Mouse (Mus musculus) heart, embryonic 15.5 days (tissue): ENCODE results near the gene Cntnap5a. TPM values are rescaled to one million over a fixed set of nuclear protein-coding genes. Genes with fewer than 3 reads are reported as not detected.
"Not testable (repeated sequence)": the region's sequence is repeated elsewhere in the genome, so short reads cannot be mapped to it uniquely, and the experiment has no call there.

Source experiments
- ATAC-seq: fragments of 200-750 bp; cut with Nextera tagmentation; replicated peaks from 2 replicates; pipeline ENCODE4 v1.8.0; 2017; ENCODE audit warnings: low read depth, moderate TSS enrichment; ENCODE audit not compliant: insufficient number of reproducible peaks, insufficient read depth, low FRiP score
- H3K27ac ChIP-seq: fragments of 300-500 bp; sonication (generic); 2 replicates; pipeline ENCODE4 v1.5.1; 2015; ENCODE audit warnings: mild to moderate bottlenecking, inconsistent platforms
- H3K27me3 ChIP-seq: fragments of 300-500 bp; sonication (generic); 2 replicates; pipeline ENCODE4 v1.6.1; 2015; ENCODE audit warnings: inconsistent platforms
- H3K36me3 ChIP-seq: fragments of 300-500 bp; sonication (generic); 2 replicates; pipeline ENCODE4 v1.6.1; 2015; ENCODE audit warnings: mild to moderate bottlenecking, inconsistent platforms
- H3K4me1 ChIP-seq: fragments of 300-500 bp; sonication (generic); replicated peaks from 2 replicates; pipeline ENCODE4 v1.6.1; 2015; ENCODE audit warnings: inconsistent platforms
- H3K4me2 ChIP-seq: fragments of 300-500 bp; sonication (generic); 2 replicates; pipeline ENCODE4 v1.6.1; 2015; ENCODE audit warnings: inconsistent platforms, mild to moderate bottlenecking, moderate library complexity
- H3K4me3 ChIP-seq: fragments of 300-500 bp; sonication (generic); 2 replicates; pipeline ENCODE4 v1.5.1; 2015; ENCODE audit warnings: mild to moderate bottlenecking, inconsistent platforms
- H3K9ac ChIP-seq: fragments of 300-500 bp; sonication (generic); 2 replicates; pipeline ENCODE4 v1.6.1; 2015; ENCODE audit warnings: mild to moderate bottlenecking, inconsistent platforms
- H3K9me3 ChIP-seq: fragments of 300-500 bp; sonication (generic); replicated peaks from 2 replicates; pipeline ENCODE4 v1.6.1; 2016; ENCODE audit warnings: inconsistent platforms
- WGBS: fragments of 180-500 bp; shearing (Covaris S2); methylation state at CpG from one replicate; pipeline ENCODE4 v1.1.7; 2015; ENCODE audit warnings: mixed read lengths; 5-methylcytosine and 5-hydroxymethylcytosine counted together
- polyA plus RNA-seq: library from polyadenylated mRNA; unstranded; fragments of >200 nt; fragmentation: Nextera tagmentation; extraction: Ambion mirVana; gene quantifications from 2 replicates; pipeline ENCODE4 v1.2.1, GENCODE M21; 2015

The Cntnap5a gene
- polyA plus RNA-seq, 1 experiment from 2014 or later: not detected

DNA sequence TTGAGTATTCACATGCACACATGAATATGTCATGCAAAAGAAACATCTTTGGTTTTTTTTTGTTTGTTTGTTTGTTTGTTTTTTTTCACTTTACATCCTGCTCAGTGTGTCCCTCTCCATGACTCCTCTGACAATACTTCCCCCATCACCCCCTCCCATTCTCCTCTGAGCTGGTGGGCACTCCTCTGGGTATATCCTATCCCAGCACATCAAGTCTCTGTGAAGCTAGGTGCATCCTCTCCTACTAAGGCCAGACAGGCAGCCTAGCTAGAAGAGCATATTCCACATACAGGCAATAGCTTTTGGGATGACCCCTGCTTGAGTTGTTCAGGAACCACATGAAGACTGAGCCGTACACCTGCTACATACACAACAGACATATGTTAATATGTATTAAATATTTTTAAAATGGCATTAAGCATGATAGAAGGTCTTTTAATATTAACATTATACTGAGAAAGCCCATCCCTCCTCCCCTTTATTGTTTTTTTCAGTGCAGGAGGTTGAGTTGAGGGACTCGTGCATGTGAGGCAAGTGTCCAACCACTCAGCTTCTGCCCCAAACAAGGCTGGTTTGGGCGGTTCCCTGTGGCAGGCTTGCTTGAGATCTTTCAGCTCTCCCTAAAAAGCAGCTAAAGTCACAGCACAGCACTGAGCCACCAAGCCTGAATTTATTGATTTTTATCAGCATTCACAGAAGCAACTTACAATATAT is 422.6 kb downstream of the Cntnap5a start:
- Histone ChIP-seq H3K4me2 (no peak overlapping the region), H3K36me3 (no peaks in the 10 kb centered on the region), H3K4me3 (no peak overlapping the region), H3K27me3 (no peaks in the 10 kb centered on the region), H3K4me1 (no peaks in the 10 kb centered on the region), H3K9ac (no peak overlapping the region), H3K27ac (no peak overlapping the region), H3K9me3 (no peaks in the 10 kb centered on the region)
- 76% methylated on average over 3 of the region's 3 CpGs for WGBS
- no peak for ATAC-seq

DNA sequence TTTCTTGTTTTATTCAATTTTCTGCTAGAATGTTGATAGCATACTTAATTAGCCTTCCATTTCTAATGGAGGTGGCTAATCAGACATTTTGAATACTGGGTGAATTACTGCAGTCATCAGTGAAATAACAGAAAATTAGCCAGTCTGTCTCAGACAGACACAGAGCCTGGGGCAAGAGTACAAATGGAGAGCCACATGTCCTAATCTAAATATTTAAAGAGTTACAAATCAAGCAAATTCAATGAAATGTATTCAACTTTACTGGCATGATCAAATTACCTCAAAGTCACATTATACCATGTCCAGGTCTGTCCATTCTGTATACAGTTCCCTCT is 423.1 kb downstream of the Cntnap5a start:
- ATAC-seq: no peak
- Histone ChIP-seq H3K4me2 (no peak overlapping the region), H3K9me3 (no peaks in the 10 kb centered on the region), H3K9ac (no peak overlapping the region), H3K36me3 (no peaks in the 10 kb centered on the region), H3K27ac (no peak overlapping the region), H3K27me3 (no peaks in the 10 kb centered on the region), H3K4me3 (no peak overlapping the region), H3K4me1 (no peaks in the 10 kb centered on the region)

- Histone ChIP-seq H3K9ac (no peak overlapping the region), H3K9me3 (no peaks in the 10 kb centered on the region), H3K36me3 (no peaks in the 10 kb centered on the region), H3K4me1 (no peaks in the 10 kb centered on the region), H3K27me3 (no peaks in the 10 kb centered on the region), H3K27ac (no peak overlapping the region), H3K4me3 (no peak overlapping the region), H3K4me2 (no peak overlapping the region)
- ATAC-seq: no peak
These were observed 423.8 kb downstream of the Cntnap5a start for GRCm38 (mm10) chr1:116108381-116108780.

- Histone ChIP-seq H3K4me1 (no peaks in the 10 kb centered on the region), H3K9ac (no peak overlapping the region), H3K9me3 (no peaks in the 10 kb centered on the region), H3K36me3 (no peaks in the 10 kb centered on the region), H3K27me3 (no peaks in the 10 kb centered on the region), H3K27ac (no peak overlapping the region), H3K4me2 (no peak overlapping the region), H3K4me3 (no peak overlapping the region)
- 53% methylated on average over 1 of the region's 1 CpGs for WGBS
- no peak for ATAC-seq
These were observed 441.2 kb downstream of the Cntnap5a start for GRCm38 (mm10) chr1:116125767-116126166.

GRCm38 (mm10) chr1:116127085-116127484 is 442.5 kb downstream of the Cntnap5a start:
- 70% methylated on average over 2 of the region's 2 CpGs for WGBS

GRCm38 (mm10) chr1:116128450-116129246 is 444.1 kb downstream of the Cntnap5a start:
- ATAC-seq: no peak

More at GRCm38 (mm10) chr1:116127085-116127484, 442.5 kb downstream of the Cntnap5a start:
- no peaks in the 10 kb centered on the region for H3K9me3 ChIP-seq
- H3K4me1 ChIP-seq: no peaks in the 10 kb centered on the region
- no peak for ATAC-seq
- no peaks in the 10 kb centered on the region for H3K27me3 ChIP-seq
- no peak overlapping the region for H3K4me3 ChIP-seq
- H3K9ac ChIP-seq: no peak overlapping the region
- H3K27ac ChIP-seq: no peak overlapping the region
- no peaks in the 10 kb centered on the region for H3K36me3 ChIP-seq
- H3K4me2 ChIP-seq: no peak overlapping the region

DNA sequence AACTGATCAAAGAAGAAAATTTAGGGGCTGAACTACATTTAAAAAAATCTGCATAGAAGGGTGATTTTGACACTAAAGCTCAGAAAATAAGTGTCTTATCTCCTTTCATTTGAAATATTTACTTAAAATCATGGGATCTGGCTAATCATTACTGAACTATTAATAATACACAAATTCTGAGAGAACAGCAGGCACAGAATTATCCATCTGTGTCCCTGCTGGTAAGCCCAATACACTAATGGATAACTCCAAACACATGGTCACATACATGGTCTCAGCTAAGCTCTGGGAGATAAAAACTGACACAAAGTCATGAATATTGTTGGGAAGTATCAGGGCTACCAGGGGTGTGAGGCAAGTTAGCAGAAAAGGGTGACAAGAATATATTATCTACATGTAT is 447.9 kb downstream of the Cntnap5a start:
- Histone ChIP-seq H3K4me3 (no peak overlapping the region), H3K4me1 (no peaks in the 10 kb centered on the region), H3K9me3 (no peaks in the 10 kb centered on the region), H3K27ac (no peak overlapping the region), H3K36me3 (no peaks in the 10 kb centered on the region), H3K4me2 (no peak overlapping the region), H3K27me3 (no peaks in the 10 kb centered on the region), H3K9ac (no peak overlapping the region)
- no peak for ATAC-seq

More at GRCm38 (mm10) chr1:116128450-116129246, 444.1 kb downstream of the Cntnap5a start:
- no peak overlapping the region for H3K4me2 ChIP-seq
- H3K4me1 ChIP-seq: no peaks in the 10 kb centered on the region
- H3K27ac ChIP-seq: no peak overlapping the region
- no peak overlapping the region for H3K4me3 ChIP-seq
- no peak overlapping the region for H3K9ac ChIP-seq
- H3K9me3 ChIP-seq: no peaks in the 10 kb centered on the region
- H3K36me3 ChIP-seq: no peaks in the 10 kb centered on the region
- no peaks in the 10 kb centered on the region for H3K27me3 ChIP-seq
- WGBS: 49% methylated on average over 1 of the region's 1 CpGs

- H3K4me2 ChIP-seq: no peak overlapping the region
- H3K27me3 ChIP-seq: no peaks in the 10 kb centered on the region
- H3K36me3 ChIP-seq: no peaks in the 10 kb centered on the region
- no peak overlapping the region for H3K4me3 ChIP-seq
- no peak overlapping the region for H3K27ac ChIP-seq
- H3K9ac ChIP-seq: no peak overlapping the region
- no peak for ATAC-seq
- no peaks in the 10 kb centered on the region for H3K4me1 ChIP-seq
- H3K9me3 ChIP-seq: no peaks in the 10 kb centered on the region
These were observed 465.3 kb downstream of the Cntnap5a start for GRCm38 (mm10) chr1:116149764-116150369.

GRCm38 (mm10) chr1:116184471-116184870 is 499.9 kb downstream of the Cntnap5a start:
- Histone ChIP-seq H3K36me3 (no peaks in the 10 kb centered on the region), H3K27me3 (no peaks in the 10 kb centered on the region), H3K4me1 (no peaks in the 10 kb centered on the region), H3K9ac (no peak overlapping the region), H3K27ac (no peak overlapping the region), H3K9me3 (no peaks in the 10 kb centered on the region), H3K4me3 (no peak overlapping the region), H3K4me2 (no peak overlapping the region)
- no peak for ATAC-seq
- WGBS: 74% methylated on average over 2 of the region's 2 CpGs

DNA sequence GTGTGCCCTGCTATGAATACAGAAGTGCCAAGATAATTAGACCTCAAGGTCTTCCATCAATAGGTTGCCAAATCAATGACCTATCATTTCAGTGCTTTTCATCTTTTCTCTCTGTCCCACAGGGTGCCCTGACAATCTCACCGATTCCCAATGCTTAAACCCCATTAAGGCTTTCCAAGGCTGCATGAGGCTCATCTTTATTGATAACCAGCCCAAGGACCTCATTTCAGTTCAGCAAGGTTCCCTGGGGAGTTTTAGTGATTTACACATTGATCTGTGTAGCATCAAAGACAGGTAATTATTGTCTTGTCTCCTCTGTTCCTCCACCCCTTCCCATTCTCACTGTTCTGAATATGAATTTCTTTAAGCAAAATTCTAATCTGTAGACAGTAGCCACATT is 503.6 kb downstream of the Cntnap5a start:
- H3K4me3 ChIP-seq, H3K9ac ChIP-seq, H3K4me2 ChIP-seq, H3K9me3 ChIP-seq, H3K27me3 ChIP-seq, H3K27ac ChIP-seq, H3K36me3 ChIP-seq, H3K4me1 ChIP-seq, ATAC-seq: not testable (repeated sequence)
- WGBS: 79% methylated on average over 1 of the region's 1 CpGs

DNA sequence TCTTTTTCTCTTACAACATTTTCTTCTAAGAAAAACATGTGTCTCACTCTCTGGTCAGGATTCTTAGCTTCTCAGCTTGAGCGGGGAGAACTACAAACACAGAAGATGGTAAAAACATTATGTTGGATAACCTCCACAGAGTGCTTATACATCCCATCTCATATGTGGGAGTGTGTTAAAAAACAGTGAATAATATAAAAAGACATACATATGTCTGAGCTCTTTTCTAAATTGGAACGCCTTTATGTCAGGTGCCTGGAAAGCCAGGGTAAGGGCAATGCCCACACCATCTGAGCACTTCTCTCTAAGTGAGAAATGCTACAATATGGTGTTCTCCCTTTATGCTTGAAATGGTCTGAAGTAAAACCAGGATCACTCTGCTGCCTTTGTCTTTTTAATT is 507.7 kb downstream of the Cntnap5a start:
- no peak overlapping the region for H3K9ac ChIP-seq
- ATAC-seq: no peak
- no peaks in the 10 kb centered on the region for H3K9me3 ChIP-seq
- 84% methylated on average over 2 of the region's 2 CpGs for WGBS
- H3K27me3 ChIP-seq: no peaks in the 10 kb centered on the region
- no peaks in the 10 kb centered on the region for H3K4me1 ChIP-seq
- H3K27ac ChIP-seq: no peak overlapping the region
- H3K4me2 ChIP-seq: no peak overlapping the region
- H3K4me3 ChIP-seq: no peak overlapping the region
- H3K36me3 ChIP-seq: no peaks in the 10 kb centered on the region

- Histone ChIP-seq H3K36me3 (no peaks in the 10 kb centered on the region), H3K9ac (no peak overlapping the region), H3K27me3 (no peaks in the 10 kb centered on the region), H3K9me3 (no peaks in the 10 kb centered on the region), H3K4me2 (no peak overlapping the region), H3K4me3 (no peak overlapping the region), H3K27ac (no peak overlapping the region), H3K4me1 (no peaks in the 10 kb centered on the region)
- ATAC-seq: no peak
These were observed 532.3 kb downstream of the Cntnap5a start for GRCm38 (mm10) chr1:116216883-116217282.
